Mouse (Mus musculus) liver, adult 2 months (tissue): ENCODE measurements around the gene Hspa1l.

Source experiments
- CTCF ChIP-seq: fragments of 200-500 bp; IDR thresholded peaks from 2 replicates; pipeline ENCODE4 v1.5.1; 2011; ENCODE audit warnings: low read depth, low read length, control low read depth
- POLR2A ChIP-seq: fragments of 200-500 bp; IDR thresholded peaks from 2 replicates; pipeline ENCODE4 v1.6.1; 2011; ENCODE audit warnings: low read length, control low read depth; ENCODE audit not compliant: insufficient read depth; ENCODE audit errors: extremely low read depth

- no peak for TF ChIP-seq POLR2A
- TF ChIP-seq CTCF: no peak
These were observed 22.9 kb upstream of the Hspa1l start for GRCm38 (mm10) chr17:34949553-34949969.
